Mouse (Mus musculus): ENCODE measurements at regions not wholly inside any gene's neighbourhood (a gene's known extent, or its start where the extent isn't known, plus 50 kb on each side); places are given as distances from the start of the nearest gene placed in this dataset.
A peak's percentile ranks its signal among the peaks of the same experiment; 100 is the strongest.

DNA sequence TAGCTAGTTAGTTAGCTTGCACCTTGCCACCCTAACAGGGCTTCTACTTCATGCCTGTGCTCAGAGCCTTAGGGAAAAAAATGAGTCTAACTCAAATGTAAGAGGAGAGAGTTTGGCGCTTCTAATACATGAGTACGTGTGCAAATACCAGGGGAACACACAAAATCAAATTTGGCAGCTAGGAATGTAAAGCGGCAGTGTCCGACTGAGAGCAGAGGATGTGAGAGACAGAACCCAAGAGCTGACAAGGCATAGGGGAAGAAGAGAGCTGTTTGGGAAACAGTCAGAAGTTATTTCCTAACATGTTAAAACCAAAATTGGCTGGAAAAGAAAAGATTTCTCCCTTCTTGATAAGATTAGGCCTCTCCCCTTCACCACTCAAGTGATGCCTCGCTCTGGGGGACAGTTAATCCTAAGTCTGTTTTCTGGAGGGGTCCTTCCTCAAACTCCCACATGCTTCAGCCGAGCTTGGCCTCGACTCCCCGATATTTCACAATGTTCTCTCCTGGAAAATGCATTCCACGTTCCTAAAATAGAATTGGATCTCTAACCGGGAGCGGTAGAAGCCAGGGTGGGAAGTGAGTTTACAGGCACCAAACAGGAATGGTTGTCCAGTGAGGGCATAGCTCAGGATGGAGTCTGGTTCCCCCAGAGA lies 229.1 kb downstream of the Maf start:
- no peak for DNase-seq (ENCODE audit: low spot score in 2 of 2)

DNA sequence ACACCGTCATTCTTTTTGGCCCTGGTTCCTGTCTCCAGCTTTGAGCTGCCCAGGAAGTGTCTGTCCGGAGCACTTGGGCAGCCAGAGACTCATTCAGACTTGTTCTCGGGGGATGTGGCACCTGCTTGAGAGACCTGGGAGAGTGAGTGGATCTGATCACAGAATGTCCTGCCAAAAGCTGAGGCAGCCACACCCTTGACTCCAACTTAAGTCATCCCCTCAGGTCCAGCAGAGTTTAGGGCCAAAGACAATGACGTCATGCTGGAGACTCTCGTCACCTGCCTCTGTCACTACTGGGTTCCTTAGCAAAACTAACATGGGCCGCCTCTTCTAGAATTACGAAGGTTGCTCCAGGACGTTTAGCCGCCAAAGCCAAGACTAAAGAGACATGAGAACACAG lies 231.5 kb downstream of the Maf start:
- no peak for DNase-seq (ENCODE audit: low spot score in 2 of 2)

- DNase-seq (ENCODE audit: low spot score in 2 of 2), result no peak
Measured at GRCm38 (mm10) chr8:115475156-115475555, 232.4 kb downstream of the Maf start.

GRCm38 (mm10) chr8:115473974-115474373 lies 233.6 kb downstream of the Maf start:
- DNase-seq (ENCODE audit: low spot score in 2 of 2), result no peak

DNA sequence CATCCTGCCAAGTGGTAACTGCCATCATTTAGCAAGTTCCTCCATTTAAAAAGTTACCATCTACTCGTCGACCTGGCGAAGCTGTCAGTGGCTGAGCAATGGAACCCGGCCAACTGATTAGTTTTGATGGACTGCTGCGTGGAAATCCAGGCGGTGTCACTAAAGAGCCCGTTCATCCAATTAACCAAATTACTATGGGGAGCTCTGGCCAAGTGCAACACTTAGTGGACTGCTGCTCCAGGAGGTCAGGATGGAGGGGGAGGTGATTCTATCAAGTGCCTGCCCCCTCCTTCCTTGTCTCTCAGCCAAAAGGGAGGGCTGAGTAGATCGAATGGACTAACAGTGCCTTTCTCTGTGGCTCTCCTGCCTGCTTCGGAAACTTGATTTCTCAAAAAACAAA lies 241.0 kb downstream of the Maf start:
- peak; percentile 5 to 17 for DNase-seq (ENCODE audit: low spot score in 2 of 2)

- peak in 1 of 2 experiments; percentile 6 for DNase-seq (ENCODE audit: low spot score in 2 of 2)
Measured at GRCm38 (mm10) chr8:115466122-115466521, 241.5 kb downstream of the Maf start.

DNA sequence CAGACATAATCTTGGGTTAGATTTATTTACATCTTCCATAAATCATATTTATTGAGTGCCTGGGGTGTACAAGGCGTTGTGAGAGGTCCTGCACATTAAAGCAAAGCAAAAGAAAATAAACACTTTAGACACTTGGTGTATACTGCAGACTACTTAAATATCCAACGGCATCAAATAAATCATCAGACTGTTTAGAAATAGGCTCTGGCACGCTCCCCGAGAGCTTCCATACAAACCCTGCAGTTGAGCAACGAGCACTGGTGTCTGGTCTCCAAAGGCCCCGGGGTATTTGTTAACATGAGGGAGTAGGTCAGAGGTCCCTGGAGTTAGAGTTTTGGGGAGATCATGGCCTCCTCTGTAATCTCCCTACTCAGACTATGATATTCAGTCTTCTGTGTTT lies 244.9 kb downstream of the Maf start:
- DNase-seq (ENCODE audit: low spot score in 2 of 2), result no peak

GRCm38 (mm10) chr8:115458119-115458518 lies 249.5 kb downstream of the Maf start:
- no peak for DNase-seq (ENCODE audit: low spot score in 2 of 2)

GRCm38 (mm10) chr8:115450789-115451188 lies 256.8 kb downstream of the Maf start:
- DNase-seq (ENCODE audit: low spot score in 2 of 2), result no peak

- DNase-seq (ENCODE audit: low spot score in 2 of 2), result no peak
Measured at GRCm38 (mm10) chr8:115448367-115448766, 259.2 kb downstream of the Maf start.

- DNase-seq (ENCODE audit: low spot score in 2 of 2), result no peak
Measured at GRCm38 (mm10) chr8:115444519-115444918, 263.1 kb downstream of the Maf start.

DNA sequence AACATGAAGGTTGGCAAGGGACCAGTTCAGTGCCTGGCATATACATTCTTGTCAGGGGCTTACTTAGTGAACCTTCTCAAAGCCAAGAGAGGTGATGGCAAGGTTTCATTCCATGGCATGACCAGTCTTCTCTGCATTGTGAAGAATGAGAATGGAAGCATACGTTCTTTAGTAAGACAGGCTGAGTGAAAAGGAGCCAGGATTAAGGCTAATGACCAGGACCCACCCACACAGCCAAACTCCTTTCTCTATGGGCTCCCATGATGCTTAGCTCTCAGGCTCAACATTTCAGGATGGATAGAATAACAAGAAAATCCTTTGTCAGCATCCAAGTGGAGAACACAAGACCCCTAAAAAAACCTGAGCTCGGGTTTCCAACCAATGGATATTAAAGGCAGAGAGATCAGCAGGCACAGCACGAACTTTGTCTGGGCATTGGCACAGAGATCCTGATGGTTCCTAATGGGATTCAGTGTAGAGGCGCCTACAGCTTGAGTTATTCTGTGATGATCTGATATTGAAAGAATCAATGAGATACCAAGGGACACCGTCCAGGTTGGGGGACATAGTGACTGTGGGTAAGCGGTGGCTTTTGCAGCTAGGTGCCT lies 265.5 kb downstream of the Maf start:
- no peak for DNase-seq (ENCODE audit: low spot score in 2 of 2)

- DNase-seq (ENCODE audit: low spot score in 2 of 2), result no peak
Measured at GRCm38 (mm10) chr8:115441323-115441722, 266.3 kb downstream of the Maf start.

DNA sequence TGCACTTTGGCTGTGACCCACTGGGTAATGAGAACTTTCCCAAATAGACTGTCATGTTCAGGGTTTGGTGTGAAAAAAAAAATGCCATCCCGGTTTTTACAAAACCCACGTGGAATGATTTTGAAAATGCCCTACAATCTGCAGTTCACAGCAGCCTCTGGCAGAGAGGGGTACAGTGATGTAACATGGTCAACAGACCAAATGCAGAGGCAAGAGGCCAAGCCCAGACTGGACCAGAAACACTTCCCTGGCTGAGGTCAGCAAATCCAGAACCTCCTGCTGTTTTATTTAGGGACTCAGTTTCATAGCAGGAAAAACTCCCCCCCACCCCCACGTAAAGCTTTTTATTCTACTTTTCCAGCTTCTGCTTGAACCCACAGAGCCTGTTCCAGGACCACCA lies 267.4 kb downstream of the Maf start:
- no peak for DNase-seq (ENCODE audit: low spot score in 2 of 2)

- no peak for DNase-seq (ENCODE audit: low spot score in 2 of 2)
Measured at GRCm38 (mm10) chr8:115439512-115439911, 268.1 kb downstream of the Maf start.

DNA sequence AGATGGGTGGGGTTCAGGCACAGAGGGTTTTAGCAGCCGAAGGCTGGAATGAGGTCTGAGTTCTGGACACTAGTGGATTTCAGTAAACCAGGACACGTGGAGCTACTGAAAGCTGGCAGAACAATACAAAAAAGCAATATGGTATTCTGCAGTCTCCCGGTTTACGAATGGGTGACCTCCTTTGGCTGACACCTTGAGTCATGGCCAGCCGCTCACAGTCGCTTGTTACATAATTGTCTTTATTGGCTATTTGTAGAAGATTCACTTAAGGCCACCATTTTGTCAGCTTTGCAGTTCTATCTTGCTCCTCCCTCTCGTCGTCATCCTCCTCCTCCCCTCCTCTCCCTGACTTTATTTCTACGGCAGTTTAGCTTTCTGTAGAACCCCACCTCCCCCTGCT lies 269.6 kb downstream of the Maf start:
- DNase-seq (ENCODE audit: low spot score in 2 of 2), result no peak

- no peak for DNase-seq (ENCODE audit: low spot score in 2 of 2)
Measured at GRCm38 (mm10) chr8:115436356-115436721, 271.3 kb downstream of the Maf start.

- no peak for DNase-seq (ENCODE audit: low spot score in 2 of 2)
Measured at GRCm38 (mm10) chr8:115435720-115436355, 271.8 kb downstream of the Maf start.

- no peak for DNase-seq (ENCODE audit: low spot score in 2 of 2)
Measured at GRCm38 (mm10) chr8:115432396-115433040, 275.1 kb downstream of the Maf start.

GRCm38 (mm10) chr8:115430793-115431192 lies 276.8 kb downstream of the Maf start:
- DNase-seq (ENCODE audit: low spot score in 2 of 2), result no peak

DNA sequence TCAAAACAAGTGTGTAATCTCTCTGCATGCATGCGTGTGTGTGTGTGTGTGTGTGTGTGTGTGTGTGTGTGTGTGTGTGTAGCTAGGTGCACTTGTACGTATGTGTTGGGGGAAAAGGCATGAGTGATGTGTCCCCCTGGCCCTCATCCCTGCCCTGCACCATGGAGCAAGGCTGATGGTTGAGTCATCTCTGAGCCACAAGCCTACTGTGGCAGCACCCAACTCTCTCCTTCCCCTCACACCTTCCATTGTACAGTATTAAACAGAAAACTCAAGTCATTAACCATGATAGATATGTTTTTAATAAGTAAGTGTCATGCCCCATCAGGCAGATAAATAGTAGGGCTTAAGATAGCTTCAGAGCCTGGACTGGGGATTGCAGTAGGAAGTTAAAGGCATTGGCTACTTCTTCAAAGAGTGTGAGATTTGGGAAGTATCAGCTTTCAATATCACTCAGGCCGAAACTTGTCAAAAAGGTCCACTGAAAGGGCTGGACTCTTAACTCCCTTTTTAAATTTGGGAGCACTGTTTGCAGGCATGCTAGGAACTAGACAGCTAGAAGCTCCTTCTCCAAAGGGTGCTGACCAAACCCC lies 278.2 kb downstream of the Maf start:
- no peak for DNase-seq (ENCODE audit: low spot score in 2 of 2)

DNA sequence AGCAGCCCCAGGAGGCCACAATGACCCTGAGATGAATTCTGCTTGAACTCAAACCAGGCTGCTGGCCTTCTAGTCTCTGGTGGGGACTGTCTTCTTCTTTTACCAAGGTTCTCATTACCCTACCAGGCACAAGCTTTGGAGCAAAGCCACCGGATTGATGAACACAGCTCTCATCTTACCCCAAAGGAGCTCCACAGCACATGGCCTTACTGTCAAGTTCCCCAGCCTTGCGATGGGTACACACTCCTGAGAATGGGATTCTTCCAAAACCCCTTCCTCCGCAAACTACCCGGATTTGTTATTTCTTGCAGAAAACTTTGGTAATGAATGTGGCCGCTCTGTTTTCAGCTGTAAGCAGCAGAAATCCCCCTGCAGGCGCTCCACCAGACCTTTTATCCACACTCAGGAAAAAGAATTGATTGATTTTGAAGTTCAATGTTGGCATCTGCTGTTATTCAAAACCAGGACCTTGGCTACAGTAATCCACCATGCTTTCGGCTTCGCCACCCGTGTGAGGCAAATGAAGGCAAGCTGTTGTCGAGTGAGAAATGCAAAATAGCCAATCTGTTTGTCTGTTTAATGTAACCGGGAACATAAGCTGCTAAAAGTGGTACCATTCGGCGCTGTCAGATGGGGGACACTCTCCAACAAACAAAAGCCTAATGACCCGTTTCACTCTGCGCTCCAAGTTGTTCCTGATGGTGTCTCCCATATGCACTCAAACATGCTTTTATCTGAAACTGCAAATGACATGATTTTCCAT lies 278.9 kb downstream of the Maf start:
- DNase-seq (ENCODE audit: low spot score in 2 of 2), result no peak

Data from right cerebral cortex, adult 2 months (tissue).